Mouse (Mus musculus) thymus, postnatal 10 days (tissue): ENCODE data around the gene Slc4a2.

Experiments used
- DNase-seq, 2 experiments: peaks; one replicate each; pipeline ENCODE4 v3.0.0; 2021; ENCODE audit warnings: low spot score in 2 of 2

The Slc4a2 gene

DNA sequence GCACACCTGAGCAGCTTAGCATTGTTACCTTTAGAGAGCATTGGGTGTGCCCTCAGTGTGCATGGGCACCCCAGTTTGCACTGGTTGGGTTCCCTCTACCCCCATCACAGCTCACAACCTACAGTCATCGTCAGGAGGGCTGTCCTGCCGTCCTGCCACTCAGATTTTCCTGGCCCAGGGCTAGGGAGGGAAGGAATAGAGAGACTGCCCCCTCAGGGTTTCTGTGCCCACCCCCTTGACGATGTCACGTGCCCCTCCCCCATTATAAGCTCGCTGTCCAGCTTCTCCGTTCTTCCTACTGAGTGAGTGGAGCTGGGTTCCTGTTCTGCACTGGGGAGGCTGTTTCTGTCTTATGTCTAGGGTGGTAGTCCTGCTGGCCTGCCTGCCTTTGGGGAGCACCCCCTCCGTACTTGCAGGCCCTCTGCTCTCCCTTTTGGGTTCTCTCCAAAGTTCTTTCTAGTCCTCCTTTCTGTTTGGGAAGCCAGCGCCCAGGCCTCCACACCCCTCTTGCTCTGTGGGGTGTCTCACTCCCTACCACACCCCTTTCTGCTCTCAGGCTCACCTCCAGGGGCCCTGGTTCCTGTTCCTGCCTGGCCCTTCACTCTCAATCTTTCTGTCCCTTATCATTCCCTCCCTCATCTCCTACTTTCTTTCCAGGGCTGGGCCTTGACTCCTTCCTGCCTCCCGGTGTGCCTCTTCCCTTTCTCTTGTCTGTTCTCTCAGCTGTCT is 3.1 kb downstream of the Slc4a2 start:
- DNase-seq, result no peak

DNA sequence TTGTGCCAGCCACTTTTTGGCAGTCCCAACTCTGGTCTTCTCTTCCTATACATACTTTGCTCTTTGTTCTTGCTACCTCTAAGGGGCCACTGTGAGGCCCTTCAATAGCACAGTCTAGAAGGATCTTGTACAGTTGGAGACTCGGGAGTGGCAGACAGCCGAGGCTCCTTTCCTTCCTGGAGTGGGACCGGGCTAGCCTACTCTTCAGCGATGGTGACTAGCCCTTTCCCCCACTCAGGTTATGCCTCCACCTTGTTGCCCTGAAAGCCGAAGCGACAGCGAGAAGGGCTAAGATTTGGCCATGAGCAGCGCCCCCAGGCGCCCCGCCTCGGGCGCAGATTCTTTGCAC is 3.6 kb downstream of the Slc4a2 start:
- no peak for DNase-seq

- DNase-seq, result no peak
Observed at GRCm38 (mm10) chr5:24427981-24428402, 4.4 kb downstream of the Slc4a2 start.

GRCm38 (mm10) chr5:24428596-24428995 is 5.0 kb downstream of the Slc4a2 start:
- DNase-seq, result no peak

DNA sequence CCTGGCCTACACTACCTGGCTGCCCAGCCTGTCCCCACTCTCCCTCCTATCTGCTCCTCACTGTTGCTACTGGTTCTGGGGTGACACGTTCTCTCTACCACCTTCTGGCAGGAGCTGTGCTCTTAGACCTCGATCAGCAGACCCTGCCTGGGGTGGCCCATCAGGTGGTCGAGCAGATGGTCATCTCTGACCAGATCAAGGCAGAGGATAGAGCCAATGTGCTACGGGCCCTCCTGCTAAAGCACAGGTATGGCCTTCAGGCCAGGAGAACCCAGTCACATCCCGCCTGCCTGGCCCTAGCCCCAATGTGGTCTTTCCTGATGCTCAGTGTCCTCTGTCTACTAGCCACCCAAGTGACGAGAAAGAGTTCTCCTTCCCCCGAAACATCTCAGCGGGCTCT is 10.4 kb downstream of the Slc4a2 start:
- no peak for DNase-seq

DNA sequence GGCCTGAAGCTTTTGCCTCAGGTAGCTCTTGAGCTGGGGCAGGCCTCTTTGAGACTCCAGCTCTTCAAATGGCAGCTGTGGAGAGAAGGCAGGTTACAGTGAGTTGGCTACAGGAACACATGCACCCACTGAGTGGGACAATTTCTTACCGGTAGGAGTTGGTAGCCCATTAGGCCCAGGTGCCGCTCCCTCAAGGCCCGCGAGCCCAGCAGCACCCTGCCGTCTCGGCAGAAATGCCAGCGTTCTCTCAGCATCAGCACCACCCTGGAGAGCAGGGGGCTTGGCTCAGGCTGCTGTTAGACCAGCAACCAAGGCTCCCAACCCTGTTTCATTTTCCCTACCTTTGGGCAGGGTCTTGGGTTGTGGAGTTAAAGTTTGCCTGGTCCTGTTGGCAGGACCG is 17.6 kb downstream of the Slc4a2 start:
- DNase-seq, result no peak

DNA sequence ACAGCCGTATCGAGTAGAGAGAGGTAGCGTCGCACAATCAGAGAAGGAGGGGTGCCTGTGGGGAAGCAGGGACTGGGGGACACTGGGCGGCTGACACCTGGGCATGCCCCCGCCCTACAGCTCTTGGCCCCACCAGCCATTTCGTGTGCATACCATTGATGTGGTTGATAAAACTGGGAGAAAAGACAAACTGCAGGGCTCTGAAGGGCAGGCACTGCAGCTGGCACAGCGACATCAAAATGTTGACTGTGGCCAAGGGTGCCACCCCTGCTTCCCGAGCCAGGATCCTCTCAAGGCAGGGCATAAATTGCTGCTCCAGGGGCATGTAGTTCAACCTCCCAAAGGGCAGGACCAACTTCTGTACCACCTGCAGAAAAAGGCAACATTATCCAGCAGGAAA is 18.4 kb downstream of the Slc4a2 start:
- DNase-seq, result peak in 1 of 2 experiments; percentile 23

DNA sequence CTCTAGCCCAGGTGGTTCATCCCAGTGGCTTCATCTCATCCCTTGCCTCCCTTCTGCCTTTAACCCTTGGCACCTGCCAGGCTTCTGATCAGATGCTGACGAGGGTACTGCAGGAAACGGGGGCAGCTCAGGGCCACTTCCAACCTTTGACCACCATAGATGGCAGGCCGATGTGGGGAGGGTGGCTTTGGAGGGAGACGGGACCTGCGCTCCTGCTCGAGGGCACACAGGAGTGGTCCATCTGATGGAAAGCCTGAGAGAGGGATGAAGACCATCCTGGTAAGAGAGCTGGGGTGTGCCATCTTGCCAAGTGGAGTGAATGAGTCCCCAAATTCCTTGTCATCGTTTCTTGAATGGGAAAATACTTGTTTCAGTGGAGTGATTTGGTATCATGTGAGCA is 19.6 kb downstream of the Slc4a2 start:
- DNase-seq, result no peak

DNA sequence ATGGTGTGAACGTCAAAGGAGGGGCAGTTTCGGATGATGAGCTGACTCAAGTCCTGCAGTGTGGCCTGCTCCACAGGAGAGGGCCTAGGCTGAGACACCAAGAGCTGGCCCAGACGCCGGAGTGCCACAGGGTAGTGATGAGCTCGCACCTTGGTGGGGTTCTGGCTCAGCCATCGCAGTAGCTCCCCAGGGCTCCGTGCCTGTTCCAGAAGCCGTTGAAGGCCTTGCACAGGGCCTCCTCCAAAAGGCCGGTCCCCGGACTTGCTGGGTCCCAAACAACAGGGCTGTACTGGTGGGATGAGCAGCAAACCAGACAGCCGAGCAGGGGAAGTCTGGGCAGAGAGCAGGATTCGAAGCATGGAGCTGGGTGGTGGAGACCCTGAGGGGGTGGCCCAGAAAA is 20.3 kb downstream of the Slc4a2 start:
- peak in 1 of 2 experiments; percentile 17 for DNase-seq

- peak; percentile 88 to 94 for DNase-seq
Observed at GRCm38 (mm10) chr5:24444746-24445427, 21.2 kb downstream of the Slc4a2 start, which contains the start of gene Fastk. Gene Fastk (minus strand): TSS chr5:24445287.

DNA sequence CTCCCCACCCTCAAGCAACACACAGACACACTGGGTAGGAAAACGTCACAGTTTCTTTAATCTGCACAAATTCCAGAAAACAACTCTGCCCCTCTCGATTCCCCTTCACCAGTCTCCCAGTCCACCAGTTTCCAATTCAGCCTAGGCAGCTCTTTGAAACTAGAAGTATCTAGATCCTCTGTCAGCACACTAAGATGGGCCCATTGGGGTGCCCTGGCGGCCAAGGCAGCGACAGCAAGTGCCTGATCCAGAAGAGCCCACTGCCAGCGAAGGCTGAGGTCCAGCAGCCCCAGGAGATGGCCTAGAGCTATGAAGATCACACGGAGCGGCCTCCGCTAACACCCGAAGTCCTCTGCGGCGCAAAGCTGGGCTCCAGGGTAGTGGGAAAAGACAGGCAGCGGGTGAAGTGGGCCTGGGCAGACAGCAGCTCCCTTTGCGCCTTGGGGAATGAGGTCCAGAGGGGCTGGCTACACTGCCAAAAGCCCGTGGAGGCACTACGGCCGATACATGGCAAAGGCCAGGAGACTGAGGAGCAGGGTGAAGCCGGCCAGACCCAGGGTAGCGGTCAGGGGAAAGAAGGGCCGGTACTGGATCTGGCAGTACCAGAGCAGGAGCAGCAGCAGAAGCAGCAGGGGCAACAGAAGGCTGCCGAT is 21.9 kb downstream of the Slc4a2 start:
- peak in 1 of 2 experiments; percentile 36 for DNase-seq

GRCm38 (mm10) chr5:24446630-24447029 is 23.0 kb downstream of the Slc4a2 start:
- peak in 1 of 2 experiments; percentile 9 for DNase-seq

DNA sequence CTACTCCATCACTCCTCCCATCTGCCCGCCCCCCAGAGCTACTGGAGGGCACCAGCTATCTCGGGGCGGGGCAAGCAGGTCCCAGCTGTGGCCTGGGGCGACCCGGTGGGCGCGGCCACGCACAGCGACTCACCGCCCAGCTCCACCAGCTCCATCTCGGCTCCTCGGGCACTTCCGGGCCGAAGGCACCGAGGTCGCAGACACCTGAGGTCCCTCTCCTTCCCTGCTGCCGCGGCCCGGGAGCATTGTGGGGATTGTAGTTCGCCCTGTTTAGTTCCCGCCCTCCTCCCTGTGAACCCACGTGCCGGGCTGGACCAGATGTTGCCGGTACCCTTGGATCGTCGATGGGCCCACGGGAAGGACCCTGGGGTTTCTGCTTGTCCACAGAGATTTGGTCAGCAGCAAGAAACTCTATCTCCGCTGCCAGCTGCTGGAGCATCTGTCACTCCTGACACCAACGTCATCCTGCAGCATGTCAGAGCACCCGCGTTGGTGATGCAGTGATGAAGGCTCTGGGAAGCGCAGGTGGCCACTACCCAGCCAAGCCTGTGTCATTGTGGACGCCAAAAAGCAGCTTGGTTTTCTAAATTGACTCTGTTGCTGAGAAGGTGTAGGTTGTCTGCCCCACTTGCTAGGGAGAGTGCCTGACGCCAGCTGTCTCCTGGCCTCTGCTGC is 24.1 kb downstream of the Slc4a2 start, which contains the start of gene Tmub1:
Gene Tmub1 (minus strand): TSS at position 231 of the 675 bp plus-strand sequence.
- peak; percentile 80 to 86 for DNase-seq

DNA sequence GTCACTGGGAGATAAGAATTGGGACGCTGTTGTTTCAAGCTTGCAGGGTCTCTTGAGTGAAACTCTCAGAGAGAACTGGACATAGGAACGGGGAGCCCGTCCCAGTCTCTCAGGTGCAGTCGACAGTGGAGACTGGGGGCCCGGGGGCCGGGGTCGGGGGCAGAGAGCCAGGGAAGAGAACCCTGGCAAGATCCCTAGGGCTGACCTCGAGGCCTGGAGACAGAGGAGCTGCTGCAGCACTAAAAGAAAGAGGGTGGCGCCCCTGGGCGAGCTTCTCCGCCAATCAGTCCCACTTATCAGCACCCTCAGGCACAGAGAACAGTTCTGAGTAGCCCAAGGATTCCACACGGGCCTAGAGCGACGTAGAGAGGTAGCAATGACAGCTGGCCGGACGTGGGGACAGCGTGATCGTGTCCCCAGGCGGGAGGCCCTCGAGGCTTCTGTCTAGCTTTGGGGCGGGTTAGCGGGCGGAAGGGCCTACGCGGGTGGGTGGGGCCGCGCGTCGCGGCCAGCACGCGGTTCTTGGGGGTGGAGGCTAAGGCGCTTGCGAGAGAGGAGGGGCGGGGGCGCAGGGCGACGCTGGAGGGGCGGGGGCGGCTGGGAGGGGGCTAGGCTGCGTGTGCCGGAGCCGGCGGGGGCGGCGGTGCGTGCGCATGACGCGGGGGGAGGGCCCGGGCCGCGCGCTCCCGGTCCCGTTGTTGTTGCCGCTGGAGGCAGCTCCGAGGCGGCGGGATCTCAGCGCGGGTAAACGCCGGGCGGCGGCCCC is 27.8 kb downstream of the Slc4a2 start:
- peak; percentile 78 to 82 for DNase-seq

DNA sequence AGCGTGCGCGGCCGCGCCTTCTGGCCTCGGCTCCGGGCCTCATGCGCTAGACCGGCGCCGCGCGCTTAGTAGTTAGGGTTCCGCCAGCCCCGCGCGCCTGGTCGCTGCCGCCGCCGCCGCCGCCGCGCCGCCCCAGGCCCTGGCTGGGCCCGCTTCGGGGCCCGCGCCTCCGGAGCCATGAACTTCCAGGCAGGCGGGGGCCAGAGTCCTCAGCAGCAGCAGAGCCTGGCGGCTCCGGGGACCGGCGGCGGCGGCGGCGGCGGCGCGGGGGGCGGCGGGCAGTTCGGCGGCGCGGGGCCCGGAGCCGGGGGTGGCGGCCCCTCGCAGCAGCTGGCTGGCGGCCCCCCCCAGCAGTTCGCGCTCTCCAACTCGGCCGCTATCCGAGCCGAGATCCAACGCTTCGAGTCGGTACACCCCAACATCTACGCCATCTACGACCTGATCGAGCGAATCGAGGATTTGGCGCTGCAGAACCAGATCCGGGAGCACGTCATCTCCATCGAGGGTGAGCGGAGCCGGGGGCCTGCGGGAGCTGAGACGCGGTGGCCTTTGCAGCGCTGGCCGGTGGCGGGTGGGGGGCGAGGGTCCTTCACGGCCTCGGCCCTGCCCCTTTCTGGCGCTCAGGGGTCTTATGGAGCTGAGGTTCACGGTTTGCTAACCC is 28.5 kb downstream of the Slc4a2 start, which contains the start of gene Agap3:
Gene Agap3 (plus strand): TSS at position 148 of the 661 bp plus-strand sequence.
- peak; percentile 38 to 40 for DNase-seq

DNA sequence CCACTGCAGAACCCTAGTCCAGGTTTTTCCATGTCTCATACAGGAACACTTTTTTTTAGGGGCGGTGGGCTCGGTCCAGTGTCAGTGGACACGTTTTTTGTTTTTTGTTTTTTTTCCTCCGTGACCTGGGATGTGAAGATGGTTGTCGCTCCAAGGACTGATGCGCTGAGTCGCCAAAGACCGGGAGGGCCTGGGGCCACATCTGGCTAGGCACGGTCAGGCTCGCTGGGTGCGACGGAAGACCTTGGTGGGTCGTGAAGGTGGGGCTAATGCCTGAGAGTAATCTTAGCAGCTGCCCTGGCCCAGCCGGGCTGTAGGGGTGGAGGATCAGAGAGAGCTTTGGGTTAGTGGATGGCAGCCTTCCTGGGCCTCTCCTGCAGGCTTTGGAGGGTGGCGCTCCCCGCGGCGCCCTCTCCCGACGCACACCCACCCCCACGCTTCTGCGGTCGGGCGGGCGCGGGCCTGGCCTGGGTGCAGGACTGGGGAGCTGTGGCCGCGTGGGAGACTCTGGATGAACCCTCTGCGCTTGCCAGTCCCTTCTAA is 29.1 kb downstream of the Slc4a2 start:
- DNase-seq, result peak; percentile 14 to 26

DNA sequence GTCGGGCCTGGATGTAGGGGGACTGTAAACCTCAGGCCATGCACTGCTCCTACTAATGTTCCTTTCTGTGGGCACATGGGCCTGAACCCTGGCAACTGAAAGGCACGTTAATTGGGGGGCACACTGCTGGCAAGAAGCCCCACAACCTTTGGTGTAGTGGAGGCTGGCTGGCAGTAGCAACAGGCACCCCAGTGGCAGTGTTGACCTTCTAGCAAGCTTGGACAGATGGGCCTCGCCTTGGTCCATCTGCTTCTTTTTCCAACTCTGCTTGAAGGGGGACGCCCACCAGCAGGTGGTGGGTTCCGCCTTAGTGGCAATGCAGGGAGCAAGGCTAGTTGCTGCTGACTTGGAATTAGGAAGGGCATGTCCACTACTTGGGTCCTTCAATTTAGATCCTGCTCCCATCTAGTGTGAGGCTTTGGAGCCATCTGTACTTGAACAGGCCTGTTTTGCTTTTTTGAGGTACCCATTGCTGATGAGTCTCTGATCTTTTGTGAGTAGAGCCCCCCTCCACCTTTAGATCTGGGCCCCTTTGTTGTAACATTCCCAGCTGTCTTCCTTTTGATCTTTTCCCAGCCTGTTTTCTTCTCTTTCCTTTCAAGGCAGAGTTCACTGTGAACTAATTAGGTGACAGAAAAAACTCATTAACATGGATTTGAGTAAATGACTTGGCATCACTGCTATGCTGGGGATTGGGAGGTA is 29.8 kb downstream of the Slc4a2 start:
- DNase-seq, result no peak

DNA sequence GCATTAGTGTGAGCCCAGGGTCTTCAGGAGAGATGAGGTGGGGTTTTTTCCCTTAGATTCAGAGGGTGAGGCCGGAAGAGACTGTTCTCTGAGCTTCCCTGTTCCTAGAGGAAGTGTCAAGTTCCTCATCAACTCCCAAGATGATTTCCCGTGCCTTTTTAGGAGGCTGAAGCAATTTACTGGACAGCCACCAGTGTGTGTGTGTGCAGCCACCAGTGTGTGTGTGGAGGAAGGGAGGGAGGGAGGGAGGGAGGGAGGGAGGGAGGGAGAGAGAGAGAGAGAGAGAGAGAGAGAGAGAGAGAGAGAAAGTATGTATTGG is 30.3 kb downstream of the Slc4a2 start:
- no peak for DNase-seq

GRCm38 (mm10) chr5:24455076-24455475 is 31.4 kb downstream of the Slc4a2 start:
- DNase-seq, result no peak

DNA sequence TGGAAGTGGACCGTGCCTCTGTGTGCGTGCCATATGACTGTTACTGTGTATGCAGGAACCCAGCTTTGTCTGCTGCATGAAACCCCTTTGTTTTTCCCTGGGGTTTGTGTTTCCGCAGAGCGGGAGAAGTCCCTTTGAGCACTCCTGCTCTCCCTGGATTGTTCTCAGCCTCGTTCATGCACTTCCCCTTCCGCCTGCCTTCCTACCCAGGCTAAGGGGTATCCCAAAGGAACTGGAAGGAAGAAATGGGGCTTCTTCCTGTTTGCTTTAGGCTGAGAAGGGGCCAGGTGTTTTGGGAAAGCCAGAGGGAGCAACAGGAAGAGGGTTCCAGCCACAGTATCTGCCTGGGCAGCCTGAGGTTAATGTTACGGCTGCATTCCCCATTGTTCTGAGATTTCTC is 32.0 kb downstream of the Slc4a2 start:
- no peak for DNase-seq
